Mouse (Mus musculus): ENCODE measurements around the gene Prpf3.

Prpf3 gene

DNA sequence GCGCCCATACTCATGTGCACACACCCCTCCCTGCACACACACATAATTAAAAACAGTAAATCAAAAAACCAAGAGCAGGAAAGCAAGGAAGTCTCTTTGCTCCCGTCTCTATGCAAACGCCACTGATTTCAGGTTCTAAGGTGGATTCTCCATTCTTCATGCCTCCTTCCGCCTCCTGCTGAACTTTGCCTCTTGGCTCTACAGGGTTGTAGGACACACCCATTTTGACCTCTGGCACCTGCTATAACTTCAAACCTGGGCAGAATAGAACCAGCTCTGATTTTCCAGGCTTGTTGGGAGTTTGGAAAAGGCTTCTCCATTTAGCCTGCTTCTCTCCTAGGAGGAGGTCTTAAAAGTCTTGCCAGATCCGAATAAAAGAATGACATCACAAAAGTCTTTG, 28.7 kb upstream of the Prpf3 start:
- Histone ChIP-seq H3K27me3 (ENCODE audit: insufficient read depth, low read length) (peaks cover 31% of the 10 kb centered on the region), H3K9me3 (ENCODE audit: low read length) (no peaks in the 10 kb centered on the region), H3K4me1 (replicated peaks; ENCODE audit: low read depth, low read length) (peaks cover 37% of the 10 kb centered on the region), H3K36me3 (ENCODE audit: insufficient read depth, low read length) (peaks cover 58% of the 10 kb centered on the region), H3K4me3 (replicated peaks; ENCODE audit: low read length) (no peak overlapping the region)
- TF ChIP-seq NANOG (IDR thresholded peaks at IDR 0.05; ENCODE audit: borderline replicate concordance, low read length), result no peak
- no peak for TF ChIP-seq CTCF (conservative IDR thresholded peaks at IDR 0.05; ENCODE audit: low read length)
- TF ChIP-seq POU5F1 (IDR thresholded peaks at IDR 0.05; ENCODE audit: borderline replicate concordance, low read length), result no peak

DNA sequence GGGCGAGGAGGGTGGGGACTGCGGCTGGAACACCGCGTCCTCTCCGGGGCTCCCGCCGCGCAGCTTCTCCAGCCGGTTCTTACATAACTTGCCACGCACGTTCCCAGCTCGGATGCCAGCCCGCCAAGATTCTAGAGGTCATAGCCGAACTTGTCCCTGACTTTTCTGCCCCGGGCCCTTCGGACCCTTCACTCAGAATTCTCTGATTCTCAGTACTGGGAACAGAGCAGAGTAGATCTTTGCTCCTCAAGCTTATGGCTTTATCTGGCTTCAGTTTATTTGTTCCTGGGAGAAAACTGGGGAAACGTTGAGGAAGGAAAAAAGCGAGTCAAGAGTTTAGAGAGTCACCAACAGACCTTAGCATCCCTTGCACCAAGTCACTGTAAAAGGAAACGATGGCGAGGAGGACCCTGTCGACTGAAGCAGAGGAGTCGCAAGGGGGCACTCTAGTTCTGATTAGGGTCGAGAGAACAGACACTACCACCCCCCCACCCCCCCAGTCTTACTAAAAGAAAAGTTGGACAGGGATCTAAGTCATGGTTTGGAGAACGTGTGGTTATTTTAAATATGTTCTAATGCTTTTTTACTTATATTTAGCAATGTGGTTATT, 27.2 kb upstream of the Prpf3 start:
- TF ChIP-seq NANOG (IDR thresholded peaks at IDR 0.05; ENCODE audit: borderline replicate concordance, low read length) (no peak), CTCF (conservative IDR thresholded peaks at IDR 0.05; ENCODE audit: low read length) (no peak), POU5F1 (IDR thresholded peaks at IDR 0.05; ENCODE audit: borderline replicate concordance, low read length) (no peak)
- H3K9me3 ChIP-seq (ENCODE audit: low read length), result no peaks in the 10 kb centered on the region
- H3K36me3 ChIP-seq (ENCODE audit: insufficient read depth, low read length), result peaks cover 54% of the 10 kb centered on the region
- H3K27me3 ChIP-seq (ENCODE audit: insufficient read depth, low read length), result peaks cover 31% of the 10 kb centered on the region
- peak overlapping the region; percentile 82 for H3K4me3 ChIP-seq (replicated peaks; ENCODE audit: low read length)
- H3K4me1 ChIP-seq (replicated peaks; ENCODE audit: low read depth, low read length), result peaks cover 34% of the 10 kb centered on the region

DNA sequence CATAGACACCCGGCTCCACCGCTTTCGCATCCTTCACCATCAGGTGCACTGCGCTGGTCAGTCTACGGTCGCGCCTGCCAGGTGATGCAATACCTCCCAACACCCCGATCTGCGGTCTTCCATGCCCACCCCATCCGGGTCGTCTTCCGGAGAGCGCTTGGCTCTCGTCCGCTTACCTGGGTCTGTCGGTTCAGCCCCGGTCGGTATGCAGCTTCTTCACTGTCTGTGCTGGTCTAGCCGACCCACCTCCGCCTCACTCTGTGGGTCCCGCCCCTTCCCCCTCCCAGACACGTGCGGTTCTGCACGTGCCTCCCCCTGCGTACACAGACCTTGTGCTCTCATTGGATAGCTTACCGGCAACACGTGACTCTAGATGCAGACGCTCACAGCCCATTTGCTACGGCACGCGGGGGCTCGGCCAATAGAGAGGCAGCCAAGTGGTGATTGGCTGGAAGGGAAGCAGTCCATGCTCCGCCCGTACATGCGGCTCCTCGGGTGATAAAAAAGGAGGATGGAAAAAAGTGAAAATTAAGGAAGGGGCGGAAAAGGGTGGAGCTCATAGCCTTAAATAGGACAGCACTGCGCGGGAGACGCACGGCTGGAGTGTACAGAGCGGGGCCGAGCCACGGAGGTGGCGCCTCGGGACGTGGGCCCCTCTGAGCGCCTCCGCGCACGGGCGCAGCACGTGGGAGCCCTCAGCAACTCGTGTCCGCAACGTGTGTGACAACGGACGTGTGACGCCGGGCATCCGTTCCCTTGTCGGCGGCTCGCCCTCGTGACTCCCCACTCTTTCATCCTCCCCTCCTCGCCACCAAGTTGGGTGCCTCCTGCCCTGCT, 26.5 kb upstream of the Prpf3 start, which contains the start of gene Ciart:
TSS of gene Ciart (minus strand) at position 273 of the 837 bp plus-strand sequence.
- Histone ChIP-seq H3K36me3 (ENCODE audit: insufficient read depth, low read length) (peaks cover 53% of the 10 kb centered on the region), H3K4me1 (replicated peaks; ENCODE audit: low read depth, low read length) (peaks cover 34% of the 10 kb centered on the region), H3K9me3 (ENCODE audit: low read length) (no peaks in the 10 kb centered on the region), H3K4me3 (replicated peaks; ENCODE audit: low read length) (peak within 1 kb of the TSS; percentile 82), H3K27me3 (ENCODE audit: insufficient read depth, low read length) (peaks cover 31% of the 10 kb centered on the region)
- TF ChIP-seq CTCF (conservative IDR thresholded peaks at IDR 0.05; ENCODE audit: low read length), result no peak
- no peak for TF ChIP-seq NANOG (IDR thresholded peaks at IDR 0.05; ENCODE audit: borderline replicate concordance, low read length)
- no peak for TF ChIP-seq POU5F1 (IDR thresholded peaks at IDR 0.05; ENCODE audit: borderline replicate concordance, low read length)

DNA sequence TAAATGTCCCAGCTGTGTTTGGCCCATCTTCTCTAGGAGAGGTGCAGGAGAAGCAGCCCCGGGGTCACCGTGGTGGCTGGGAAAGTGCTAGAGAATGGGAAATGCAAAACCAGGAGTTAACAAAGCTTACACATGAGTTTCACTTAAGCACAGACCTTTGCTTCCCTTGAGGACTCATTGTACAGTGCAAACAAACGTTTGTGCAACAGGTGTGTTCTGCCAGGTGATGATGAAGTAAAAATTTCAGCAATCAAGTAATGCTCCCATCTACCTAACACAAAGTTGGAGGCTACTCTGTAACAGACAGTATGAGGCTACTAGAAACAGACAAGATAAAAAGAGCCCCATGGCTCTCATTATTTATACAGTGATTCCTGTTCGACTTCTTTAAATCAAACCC, 23.4 kb upstream of the Prpf3 start:
- TF ChIP-seq POU5F1 (IDR thresholded peaks at IDR 0.05; ENCODE audit: borderline replicate concordance, low read length), result no peak
- TF ChIP-seq NANOG (IDR thresholded peaks at IDR 0.05; ENCODE audit: borderline replicate concordance, low read length), result no peak
- no peak for TF ChIP-seq CTCF (conservative IDR thresholded peaks at IDR 0.05; ENCODE audit: low read length)
- Histone ChIP-seq H3K27me3 (ENCODE audit: insufficient read depth, low read length) (peaks cover 31% of the 10 kb centered on the region), H3K4me3 (replicated peaks; ENCODE audit: low read length) (no peak overlapping the region)

DNA sequence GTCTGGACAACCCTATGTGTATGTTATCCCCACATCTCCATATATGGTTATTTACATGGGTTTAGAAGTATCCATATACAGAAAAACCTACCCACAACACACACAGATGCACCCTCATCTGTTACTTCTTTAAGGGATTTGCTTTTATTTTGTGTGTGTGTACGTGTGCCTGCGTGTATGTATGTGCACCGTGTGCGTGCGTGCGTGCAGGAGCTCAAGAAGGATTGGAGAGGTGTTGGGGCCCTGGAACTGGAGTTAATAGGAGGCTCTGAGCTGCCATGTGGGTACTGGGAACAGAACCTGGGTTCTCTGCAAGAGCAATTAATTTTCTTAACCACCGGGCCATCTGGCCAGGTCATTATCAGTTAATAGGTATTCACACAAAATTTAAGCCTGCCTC, 16.4 kb upstream of the Prpf3 start:
- TF ChIP-seq NANOG (IDR thresholded peaks at IDR 0.05; ENCODE audit: borderline replicate concordance, low read length) (no peak), CTCF (conservative IDR thresholded peaks at IDR 0.05; ENCODE audit: low read length) (no peak), POU5F1 (IDR thresholded peaks at IDR 0.05; ENCODE audit: borderline replicate concordance, low read length) (no peak)
- Histone ChIP-seq H3K4me1 (replicated peaks; ENCODE audit: low read depth, low read length) (peaks cover 22% of the 10 kb centered on the region), H3K4me3 (replicated peaks; ENCODE audit: low read length) (peak overlapping the region; percentile 86), H3K27me3 (ENCODE audit: insufficient read depth, low read length) (no peaks in the 10 kb centered on the region), H3K9me3 (ENCODE audit: low read length) (no peaks in the 10 kb centered on the region), H3K36me3 (ENCODE audit: insufficient read depth, low read length) (peaks cover 34% of the 10 kb centered on the region)

More for the DNA sequence above, 23.4 kb upstream of the Prpf3 start:
- Histone ChIP-seq H3K4me1 (replicated peaks; ENCODE audit: low read depth, low read length) (peaks cover 19% of the 10 kb centered on the region), H3K36me3 (ENCODE audit: insufficient read depth, low read length) (peaks cover 34% of the 10 kb centered on the region), H3K9me3 (ENCODE audit: low read length) (no peaks in the 10 kb centered on the region)

DNA sequence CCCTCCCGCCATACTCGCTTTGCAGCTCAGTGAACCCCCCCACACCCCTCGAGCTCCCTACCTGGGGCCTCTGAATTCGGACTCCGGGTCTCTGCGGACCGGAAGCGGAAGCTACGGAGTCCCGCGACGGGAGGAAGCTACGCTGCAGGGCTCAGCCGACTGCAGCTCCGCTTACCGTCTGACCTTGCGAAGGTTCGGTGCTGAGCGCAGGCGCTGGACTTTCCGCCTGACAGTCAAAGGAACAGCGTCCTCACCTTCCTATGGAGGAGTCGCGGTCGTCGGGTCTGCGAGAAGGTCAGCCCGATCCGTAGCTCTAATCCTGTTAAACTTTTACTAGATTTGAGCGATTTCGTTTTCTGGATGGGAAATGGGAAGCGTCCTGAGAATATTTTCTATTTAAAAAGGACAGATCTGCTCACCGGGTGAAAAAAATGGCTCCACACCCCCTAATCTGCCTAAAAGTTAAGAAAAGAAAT, 15.7 kb upstream of the Prpf3 start, which contains the start of gene Mrps21:
TSS of gene Mrps21 (minus strand) at position 128 of the 476 bp plus-strand sequence.
- Histone ChIP-seq H3K27me3 (ENCODE audit: insufficient read depth, low read length) (no peaks in the 10 kb centered on the region), H3K4me1 (replicated peaks; ENCODE audit: low read depth, low read length) (peaks cover 28% of the 10 kb centered on the region), H3K4me3 (replicated peaks; ENCODE audit: low read length) (peak within 1 kb of the TSS; percentile 86), H3K36me3 (ENCODE audit: insufficient read depth, low read length) (peaks cover 36% of the 10 kb centered on the region), H3K9me3 (ENCODE audit: low read length) (no peaks in the 10 kb centered on the region)
- TF ChIP-seq POU5F1 (IDR thresholded peaks at IDR 0.05; ENCODE audit: borderline replicate concordance, low read length), result no peak
- no peak for TF ChIP-seq CTCF (conservative IDR thresholded peaks at IDR 0.05; ENCODE audit: low read length)
- TF ChIP-seq NANOG (IDR thresholded peaks at IDR 0.05; ENCODE audit: borderline replicate concordance, low read length), result no peak

DNA sequence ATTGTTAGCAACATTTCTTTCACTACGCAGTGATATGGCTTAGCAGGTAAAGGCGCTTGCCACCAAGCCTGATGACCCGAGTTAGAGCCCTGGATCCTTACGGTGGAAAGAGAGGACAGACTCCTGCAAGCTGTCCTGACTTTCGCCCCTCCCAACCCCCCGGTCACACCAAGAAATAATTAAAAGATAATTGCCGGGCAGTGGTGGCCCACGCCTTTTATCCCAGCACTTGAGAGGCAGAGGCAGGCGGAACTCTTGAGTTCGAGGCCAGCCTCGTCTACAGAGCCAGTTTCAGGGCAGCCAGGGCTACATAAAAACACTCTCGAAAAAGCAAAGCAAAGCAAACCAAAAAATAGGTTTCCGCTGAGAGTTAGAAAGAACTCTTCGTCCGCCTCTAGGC, 15.3 kb upstream of the Prpf3 start:
- TF ChIP-seq NANOG (IDR thresholded peaks at IDR 0.05; ENCODE audit: borderline replicate concordance, low read length) (no peak), POU5F1 (IDR thresholded peaks at IDR 0.05; ENCODE audit: borderline replicate concordance, low read length) (no peak), CTCF (conservative IDR thresholded peaks at IDR 0.05; ENCODE audit: low read length) (no peak)
- Histone ChIP-seq H3K36me3 (ENCODE audit: insufficient read depth, low read length) (peaks cover 36% of the 10 kb centered on the region), H3K27me3 (ENCODE audit: insufficient read depth, low read length) (no peaks in the 10 kb centered on the region), H3K9me3 (ENCODE audit: low read length) (no peaks in the 10 kb centered on the region), H3K4me3 (replicated peaks; ENCODE audit: low read length) (peak overlapping the region; percentile 86), H3K4me1 (replicated peaks; ENCODE audit: low read depth, low read length) (peaks cover 32% of the 10 kb centered on the region)

DNA sequence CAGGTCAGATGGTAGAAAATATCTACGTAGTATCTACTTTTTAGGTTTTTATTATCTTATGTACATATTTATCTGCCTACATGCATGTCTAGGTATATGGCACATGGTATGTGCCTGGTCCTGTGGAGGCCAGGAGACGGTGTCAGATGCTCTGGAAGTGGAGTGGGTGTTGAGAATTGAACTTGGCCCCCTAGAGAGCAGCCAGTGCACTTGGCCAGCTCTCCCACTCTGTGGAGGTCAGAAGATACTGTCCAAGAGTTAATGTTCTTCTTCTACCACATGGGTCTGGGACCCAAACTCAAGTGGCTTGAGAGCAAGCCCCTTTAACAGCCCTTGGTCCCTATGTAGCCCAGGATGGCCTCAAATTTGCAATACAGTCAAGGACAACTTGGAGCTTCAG, 11.7 kb upstream of the Prpf3 start:
- peaks cover 64% of the 10 kb centered on the region for H3K4me1 ChIP-seq (replicated peaks; ENCODE audit: low read depth, low read length)
- H3K36me3 ChIP-seq (ENCODE audit: insufficient read depth, low read length), result peaks cover 44% of the 10 kb centered on the region
- TF ChIP-seq POU5F1 (IDR thresholded peaks at IDR 0.05; ENCODE audit: borderline replicate concordance, low read length), result no peak
- TF ChIP-seq NANOG (IDR thresholded peaks at IDR 0.05; ENCODE audit: borderline replicate concordance, low read length), result no peak
- TF ChIP-seq CTCF (conservative IDR thresholded peaks at IDR 0.05; ENCODE audit: low read length), result no peak
- H3K4me3 ChIP-seq (replicated peaks; ENCODE audit: low read length), result no peak overlapping the region
- H3K27me3 ChIP-seq (ENCODE audit: insufficient read depth, low read length), result no peaks in the 10 kb centered on the region
- H3K9me3 ChIP-seq (ENCODE audit: low read length), result no peaks in the 10 kb centered on the region

Measured in E14TG2a.4 (cell line).